Mouse (Mus musculus) adipocyte (in vitro differentiated cells): ENCODE measurements at regions not wholly inside any gene's neighbourhood (a gene's known extent, or its start where the extent isn't known, plus 50 kb on each side); places are given as distances from the start of the nearest gene placed in this dataset.

Experiments
- DNase-seq: peaks from one replicate; pipeline ENCODE4 v3.0.0-alpha.2; 2016; ENCODE audit warnings: low spot score

DNA sequence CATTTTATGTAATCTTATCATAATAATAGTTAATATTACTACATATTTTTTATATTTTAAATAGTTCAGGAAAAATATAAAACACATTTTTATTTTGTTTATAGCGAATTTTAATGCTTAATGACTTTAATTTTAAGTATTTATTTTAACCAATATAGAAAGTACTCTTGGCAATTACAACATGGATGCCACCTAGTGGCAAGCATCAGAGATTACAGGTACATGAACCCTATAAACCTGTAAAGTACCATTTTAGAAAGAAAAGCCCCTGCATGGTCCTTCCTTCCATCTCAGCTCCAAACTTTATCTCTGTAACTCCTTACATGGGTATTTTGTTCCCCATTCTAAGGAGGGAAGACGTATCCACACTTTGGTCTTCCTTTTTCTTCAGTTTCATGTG, 4328.9 kb upstream of the Gm7489 start:
- no peak for DNase-seq

DNA sequence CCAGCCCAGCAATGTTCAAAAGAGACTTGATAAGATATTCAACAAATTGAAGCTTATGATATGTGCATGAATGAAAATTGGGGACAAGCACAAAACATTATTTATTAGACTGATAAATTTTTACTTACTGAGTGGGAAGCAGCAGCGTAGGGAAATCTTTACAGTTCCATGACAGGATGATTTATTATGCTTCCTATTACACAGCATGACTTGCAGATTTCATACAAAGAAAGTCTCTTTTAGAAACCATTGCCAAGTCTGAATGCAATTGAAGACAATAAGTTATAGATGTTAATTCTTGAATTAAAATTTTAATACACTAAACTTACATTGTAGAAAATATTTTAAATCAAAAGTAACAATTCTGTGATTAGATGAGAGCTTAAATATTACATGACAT, 4324.3 kb upstream of the Gm7489 start:
- no peak for DNase-seq

DNA sequence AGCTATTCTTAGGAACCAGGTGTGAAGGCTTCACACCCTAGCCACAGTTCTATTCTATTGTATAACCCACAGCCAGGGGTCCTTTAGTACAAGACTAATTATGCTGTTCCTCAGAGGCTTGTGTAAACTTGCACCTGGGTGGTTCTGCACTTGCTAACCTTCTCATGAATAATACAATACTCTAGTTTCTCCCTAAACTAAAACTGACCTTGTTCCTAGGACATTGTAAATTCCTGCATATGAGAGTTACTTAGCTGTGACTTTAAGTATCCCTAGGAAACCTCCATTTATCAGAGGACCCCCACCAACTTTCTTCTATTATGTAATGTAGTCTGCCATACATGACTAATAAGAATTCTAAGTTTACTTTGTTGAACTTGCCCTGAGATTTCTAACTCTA, 4295.9 kb upstream of the Gm7489 start:
- DNase-seq, result no peak

DNA sequence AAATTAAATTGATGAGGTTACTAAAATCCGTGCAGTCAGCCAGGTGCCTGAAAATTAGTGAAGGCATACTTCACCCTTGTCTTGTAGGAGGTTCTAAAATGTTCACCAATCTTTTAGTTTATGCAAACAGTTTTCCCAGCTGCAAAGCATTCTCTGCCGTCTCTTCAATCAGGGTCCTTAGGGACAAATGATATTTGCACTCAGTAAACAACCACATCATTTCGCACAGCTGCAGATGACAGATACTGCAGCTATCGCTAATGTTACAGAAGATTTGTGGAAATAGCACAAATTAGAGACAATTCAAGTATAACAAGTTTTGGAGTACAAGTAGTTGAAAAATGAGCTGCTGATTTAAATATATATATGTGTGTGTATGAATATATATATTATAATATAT, 4270.8 kb upstream of the Gm7489 start:
- no peak for DNase-seq

DNA sequence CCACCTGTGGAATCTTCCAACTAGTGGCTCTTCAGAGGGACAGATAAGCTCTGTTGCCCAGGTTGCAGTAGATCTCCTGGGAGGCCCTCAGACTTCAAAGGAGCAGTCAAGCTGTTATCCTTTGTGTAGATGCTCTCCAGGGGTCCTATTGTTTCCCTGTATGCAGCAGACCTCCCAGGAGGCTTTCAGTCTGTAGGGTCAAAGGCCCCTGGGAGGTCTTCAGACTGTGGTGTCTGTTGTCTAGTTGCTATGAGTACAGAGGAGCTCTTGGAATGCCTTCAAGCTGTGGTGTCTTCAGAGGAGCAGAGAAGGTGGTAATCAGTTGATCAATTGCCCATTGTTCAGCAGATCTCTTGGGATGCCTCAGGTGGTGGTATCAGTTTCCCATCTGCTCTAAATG, 4237.3 kb upstream of the Gm7489 start:
- DNase-seq, result no peak

DNA sequence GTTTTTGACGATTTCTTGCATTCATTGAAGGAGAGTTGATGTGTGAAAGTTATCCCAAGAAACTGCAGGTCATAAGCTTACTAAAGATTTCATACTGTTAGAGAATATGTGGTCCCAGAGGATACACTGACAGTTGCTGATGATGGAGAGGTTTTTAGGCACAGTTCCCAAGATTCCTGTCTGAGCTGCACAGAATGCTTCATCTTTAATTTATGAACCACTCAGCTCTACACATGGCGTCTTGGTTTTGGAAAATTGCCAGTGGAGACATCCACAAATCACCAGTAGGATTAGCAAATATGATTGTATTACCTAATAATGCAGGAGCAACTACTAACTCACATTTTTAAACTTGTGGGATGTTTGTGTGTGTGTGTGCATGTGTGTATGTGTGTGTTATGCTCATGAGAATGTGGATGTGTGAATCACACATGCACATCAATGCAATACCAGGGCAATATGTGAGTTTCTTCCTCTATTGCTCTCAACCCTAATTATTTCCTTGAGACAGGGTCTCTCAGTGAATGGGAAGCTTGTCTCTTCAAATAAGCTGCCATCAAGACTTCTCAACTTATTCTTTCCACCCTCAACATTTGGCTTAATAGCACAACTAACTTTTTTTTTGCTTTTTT, 4234.0 kb upstream of the Gm7489 start:
- DNase-seq, result peak; percentile 2

DNA sequence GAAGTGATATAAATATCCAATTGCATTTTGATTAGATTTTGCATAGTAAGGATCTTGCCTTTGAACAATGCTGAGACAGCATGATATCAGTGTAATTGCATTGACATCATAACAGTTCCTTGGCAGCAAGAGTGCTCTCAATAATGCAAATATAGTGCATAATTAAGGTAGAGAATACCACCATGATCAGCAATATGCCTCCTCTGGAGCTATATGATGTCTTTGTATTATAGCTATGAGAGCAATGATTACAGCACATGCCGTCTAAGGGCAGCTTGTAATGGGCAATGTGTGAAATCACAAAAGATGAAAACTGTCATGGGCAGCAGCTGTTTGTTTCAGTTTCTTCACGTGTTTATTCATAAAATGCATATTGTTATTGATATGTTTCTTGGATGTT, 4231.0 kb upstream of the Gm7489 start:
- DNase-seq, result no peak

DNA sequence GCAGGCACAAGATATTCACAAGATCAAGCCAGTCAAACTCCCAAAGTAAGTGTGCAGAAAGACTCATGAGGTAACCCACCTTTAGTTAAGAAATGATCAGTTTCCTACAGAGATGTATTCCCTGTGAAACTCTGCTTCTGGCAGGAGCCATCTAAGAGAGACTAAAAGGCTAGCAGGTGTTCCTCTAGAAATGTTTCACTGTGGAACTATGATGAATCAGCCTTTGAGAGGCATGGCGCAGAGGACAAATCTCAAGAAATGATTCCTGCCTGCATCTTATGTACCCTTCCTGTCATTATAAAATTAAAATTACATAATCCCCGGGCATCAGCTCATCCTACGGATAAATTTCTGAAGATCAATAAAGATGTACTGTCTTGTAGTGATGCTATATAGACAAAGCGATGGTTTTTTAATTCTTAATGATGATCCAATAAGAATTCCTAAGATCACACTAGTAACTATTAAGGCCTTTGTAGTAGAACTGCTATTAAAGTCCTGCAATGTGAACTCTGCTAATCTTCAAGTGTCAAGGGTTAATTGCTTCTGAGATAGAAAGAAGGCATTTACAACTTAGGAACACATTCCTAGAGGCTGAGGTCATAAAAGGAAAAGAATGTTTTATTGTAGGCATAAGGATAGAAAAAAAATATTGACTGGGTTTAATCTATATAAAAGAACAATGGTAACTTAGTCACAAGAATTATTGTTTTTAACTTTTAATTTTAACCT, 4219.7 kb upstream of the Gm7489 start:
- DNase-seq, result no peak
